Mouse (Mus musculus) cerebellum, adult 2 months (tissue): Measurements from ENCODE around the gene Ddx31. TPM values are rescaled to one million over a fixed set of nuclear protein-coding genes. Genes with fewer than 3 reads are reported as not detected.

Experiments used
- DNase-seq, 2 experiments: peaks; one replicate each; pipeline ENCODE4 v3.0.0; 2021
- H3K27ac ChIP-seq: fragments of 200-500 bp; 2 replicates; pipeline ENCODE4 v1.5.1; 2012; ENCODE audit warnings: low read length, control low read depth, inconsistent platforms; ENCODE audit not compliant: insufficient read depth
- H3K27me3 ChIP-seq: fragments of 200-500 bp; 2 replicates; pipeline ENCODE4 v1.6.1; 2012; ENCODE audit warnings: inconsistent platforms, mild to moderate bottlenecking, low read length, moderate library complexity; ENCODE audit not compliant: control insufficient read depth, insufficient read depth
- H3K4me1 ChIP-seq: fragments of 200-500 bp; 2 replicates; pipeline ENCODE4 v1.6.1; 2011; ENCODE audit warnings: low read length; ENCODE audit not compliant: control insufficient read depth, insufficient read depth
- H3K4me3 ChIP-seq: fragments of 200-500 bp; replicated peaks from 2 replicates; pipeline ENCODE3; 2011; ENCODE audit warnings: mild to moderate bottlenecking, low read depth, low read length, control low read depth; ENCODE audit not compliant: insufficient read depth
- CTCF ChIP-seq: fragments of 200-500 bp; IDR thresholded peaks from 2 replicates; pipeline ENCODE4 v1.5.1; 2011; ENCODE audit warnings: low read depth, mild to moderate bottlenecking, control low read depth, low read length, moderate library complexity, borderline replicate concordance; ENCODE audit not compliant: insufficient read depth
- POLR2A ChIP-seq: fragments of 200-500 bp; IDR thresholded peaks from 2 replicates; pipeline ENCODE4 v1.6.1; 2011; ENCODE audit warnings: low read length, control low read depth, borderline replicate concordance; ENCODE audit not compliant: insufficient read depth
- WGBS: fragments of 180-500 bp; shearing (Covaris S2); methylation state at CpG from one replicate; pipeline ENCODE4 v1.1.7; 2018; 5-methylcytosine and 5-hydroxymethylcytosine counted together
- polyA plus RNA-seq: library from polyadenylated mRNA; depleted of rRNA; stranded (reverse); fragments of >200 nt; gene quantifications from 2 replicates; pipeline ENCODE4 v1.2.3, GENCODE M21; 2012; rRNA removed

The Ddx31 gene
- polyA plus RNA-seq, result 5.8 and 6.4 TPM in 2 replicates

DNA sequence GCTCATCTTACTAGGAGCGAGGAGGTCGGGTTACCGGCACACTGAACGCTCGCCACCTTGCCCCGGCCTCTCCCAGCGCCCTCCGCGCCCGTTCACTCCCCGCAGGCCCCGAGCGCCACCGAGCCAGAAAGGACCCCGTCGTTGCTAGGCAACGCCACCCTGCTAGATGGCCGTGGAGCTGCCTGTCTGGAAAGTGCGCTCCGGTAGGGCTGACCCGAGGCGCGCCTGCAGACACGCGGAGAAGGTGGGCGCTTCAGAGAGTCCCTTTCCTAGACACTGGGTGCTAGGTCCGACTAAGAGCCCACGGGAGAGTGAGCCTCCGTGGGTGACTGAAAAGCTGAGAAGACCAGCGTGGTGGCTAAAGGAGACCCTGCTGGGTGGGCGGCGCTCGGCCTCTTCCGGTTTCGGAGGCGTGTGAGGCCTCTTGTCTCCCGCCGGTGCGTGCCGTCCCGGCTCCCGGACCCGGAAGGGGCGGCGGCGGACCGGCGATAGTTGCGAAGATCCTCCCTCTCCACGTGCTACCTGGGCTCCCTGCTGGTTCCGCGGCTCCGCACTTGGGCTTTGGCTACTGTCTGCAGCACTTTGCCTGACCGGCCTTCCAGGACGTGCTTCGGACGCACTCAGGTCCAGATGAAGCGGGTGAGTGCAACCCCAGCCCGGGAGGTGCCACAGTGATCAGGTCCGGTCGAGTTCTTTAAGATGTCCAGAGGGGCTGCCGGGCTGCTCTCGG lies at the start of gene Ddx31, which contains the start of gene Gtf3c4:
Gene Ddx31, plus strand, starts transcription at position 185 of the 730 bp plus-strand sequence.
Gene Gtf3c4, minus strand, starts transcription at position 139 of the 730 bp plus-strand sequence.
- DNase-seq, result peak; percentile 93 to 97
- H3K4me1 ChIP-seq, result peaks cover 11% of the 10 kb centered on the region; the same call in 1 of the 2 replicates
- H3K27ac ChIP-seq, result peak within 1 kb of the TSS; percentile 49
- no peaks in the 10 kb centered on the region for H3K27me3 ChIP-seq
- TF ChIP-seq POLR2A (peak; percentile 61; the same call in 1 of the 2 replicates), CTCF (no peak)
- under 1% methylated on average over 63 of the region's 63 CpGs for WGBS
- H3K4me3 ChIP-seq, result peak within 1 kb of the TSS; percentile 83

DNA sequence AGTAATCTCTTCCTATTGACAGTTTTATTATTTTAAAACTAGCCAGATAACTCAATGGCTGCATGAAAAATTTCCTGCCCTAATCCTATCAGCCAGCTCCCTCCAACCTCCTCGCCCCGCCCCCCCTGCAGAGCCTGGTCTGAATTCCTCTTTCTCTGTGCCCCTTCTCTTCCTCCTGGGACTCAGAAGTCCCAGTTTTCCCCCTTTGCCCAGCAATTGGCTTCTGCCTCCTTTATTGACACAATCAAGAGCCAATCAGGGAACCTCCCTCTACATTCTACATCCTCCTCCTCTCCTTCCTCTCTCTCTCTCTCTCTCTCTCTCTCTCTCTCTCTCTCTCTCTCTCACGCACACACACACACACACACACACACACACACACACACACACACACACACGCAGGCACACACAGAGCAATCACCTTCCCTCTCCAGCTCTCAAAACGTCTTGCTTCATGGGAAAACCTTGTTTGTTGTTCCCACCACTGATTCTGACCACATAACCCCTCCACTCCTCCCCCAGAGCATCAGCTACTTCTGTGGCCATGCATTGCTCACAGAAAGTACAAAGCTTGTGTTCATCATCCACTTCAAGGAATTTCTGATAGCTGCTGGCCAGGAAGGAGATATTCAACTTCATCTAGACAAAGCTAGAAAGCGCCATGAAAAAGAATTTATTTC lies 47.1 kb upstream of the Ddx31 start:
- 27% methylated on average over 5 of the region's 6 CpGs for WGBS

DNA sequence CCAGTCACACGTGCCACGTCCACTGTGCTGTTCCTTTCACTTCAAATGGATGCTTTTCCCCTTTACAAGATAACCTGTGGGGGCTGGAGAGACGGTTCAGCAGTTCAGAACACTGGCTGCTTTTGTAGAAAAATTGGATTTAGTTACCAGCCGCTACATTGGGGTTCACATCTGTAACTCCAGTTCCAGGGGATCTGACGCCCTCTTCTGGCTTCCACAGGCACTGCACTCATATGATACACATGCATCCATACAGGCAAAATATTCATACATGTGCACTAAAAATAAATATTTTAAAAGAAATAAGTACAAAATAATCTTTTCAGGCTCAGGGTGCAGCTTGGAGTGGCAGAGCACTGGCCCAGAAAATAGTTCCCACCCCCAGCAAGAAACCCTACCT lies 45.6 kb upstream of the Ddx31 start:
- H3K4me1 ChIP-seq, result no peaks in the 10 kb centered on the region
- no peak overlapping the region for H3K4me3 ChIP-seq
- DNase-seq, result no peak
- no peaks in the 10 kb centered on the region for H3K27me3 ChIP-seq
- TF ChIP-seq POLR2A, result no peak
- TF ChIP-seq CTCF, result no peak
- WGBS, result 85% methylated on average over 5 of the region's 5 CpGs
- H3K27ac ChIP-seq, result no peak overlapping the region

More for the DNA sequence above, 47.1 kb upstream of the Ddx31 start:
- TF ChIP-seq CTCF (no peak), POLR2A (no peak)
- H3K4me3 ChIP-seq, result peak overlapping the region; percentile 46
- no peaks in the 10 kb centered on the region for H3K4me1 ChIP-seq
- no peaks in the 10 kb centered on the region for H3K27me3 ChIP-seq
- peak; percentile 8 to 48 for DNase-seq
- H3K27ac ChIP-seq, result no peak overlapping the region

DNA sequence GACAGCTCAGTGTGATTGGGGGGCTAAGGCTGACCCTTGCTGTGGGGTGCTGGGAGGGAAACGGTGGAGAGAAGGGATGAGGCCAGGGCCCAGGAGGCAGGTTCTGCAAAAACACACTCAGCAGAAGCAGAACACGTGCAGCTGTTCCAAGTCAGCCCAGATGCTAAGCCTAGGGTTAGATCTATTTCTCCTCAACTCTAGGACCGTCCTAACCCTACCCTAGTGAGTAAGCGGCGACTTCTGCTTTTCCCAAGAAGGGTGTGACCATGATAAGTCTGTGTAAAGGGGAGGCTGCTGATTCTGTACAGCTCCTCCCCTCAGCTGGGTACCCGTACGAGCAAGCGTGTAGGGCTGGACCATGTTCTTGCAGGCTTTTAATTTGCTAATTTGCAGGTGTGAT lies 43.9 kb upstream of the Ddx31 start:
- no peak for DNase-seq
- Histone ChIP-seq H3K4me1 (no peaks in the 10 kb centered on the region), H3K4me3 (no peak overlapping the region), H3K27ac (no peak overlapping the region), H3K27me3 (no peaks in the 10 kb centered on the region)
- WGBS, result 70% methylated on average over 8 of the region's 8 CpGs
- TF ChIP-seq CTCF (no peak), POLR2A (no peak)

DNA sequence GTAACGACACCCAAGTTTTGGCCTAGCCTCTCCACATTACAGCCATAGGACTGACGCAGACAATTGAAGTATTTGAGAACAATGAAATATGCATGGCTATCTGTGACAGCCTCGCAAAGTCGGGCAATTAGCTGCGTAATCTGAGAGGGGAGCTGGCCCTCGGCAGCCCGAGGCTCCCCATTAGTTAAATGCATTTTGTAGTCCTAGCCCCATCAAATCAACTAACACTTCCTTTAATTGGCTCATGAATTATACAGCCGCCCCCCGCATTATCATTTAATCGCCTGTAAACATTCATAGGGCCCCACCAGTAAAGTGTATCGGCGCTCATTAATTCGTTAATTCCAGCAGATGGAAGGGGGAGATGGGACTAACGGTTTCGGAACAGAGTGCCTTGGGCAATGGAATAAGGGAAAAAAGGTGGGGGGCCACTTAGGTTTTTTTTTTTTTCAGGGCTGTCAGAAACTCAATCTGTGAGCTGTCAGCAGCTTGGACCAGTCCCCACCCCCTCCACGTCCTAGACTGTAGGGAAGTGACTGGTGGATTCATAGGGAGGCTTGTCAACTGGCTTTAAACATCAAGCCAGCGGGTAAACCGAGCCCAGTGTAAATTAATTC lies 42.6 kb upstream of the Ddx31 start:
- TF ChIP-seq CTCF (no peak), POLR2A (no peak)
- Histone ChIP-seq H3K27me3 (no peaks in the 10 kb centered on the region), H3K4me1 (peaks cover 3% of the 10 kb centered on the region), H3K4me3 (no peak overlapping the region), H3K27ac (no peak overlapping the region)
- no peak for DNase-seq
- WGBS, result 53% methylated on average over 18 of the region's 18 CpGs

DNA sequence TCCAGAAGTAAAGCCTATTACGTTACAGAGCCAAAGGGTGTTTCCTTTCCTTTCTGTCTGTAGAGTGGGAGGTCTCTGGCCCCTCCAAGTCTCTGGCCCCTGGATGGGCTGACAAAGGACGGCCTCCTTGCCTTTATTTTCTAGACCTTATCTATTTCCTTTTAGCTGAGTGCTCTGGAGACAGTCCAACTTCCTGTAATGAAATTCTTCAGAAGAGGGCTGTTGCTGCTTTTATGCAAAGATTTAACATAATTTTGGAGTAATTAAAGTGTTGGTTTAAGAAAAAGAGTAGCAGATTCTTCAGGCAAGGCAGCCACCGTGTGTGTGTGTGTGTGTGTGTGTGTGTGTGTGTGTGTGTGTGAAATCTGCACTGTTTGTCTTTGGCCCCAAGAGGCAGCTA lies 41.8 kb upstream of the Ddx31 start:
- Histone ChIP-seq H3K4me1 (peaks cover 11% of the 10 kb centered on the region), H3K4me3 (no peak overlapping the region), H3K27ac (no peak overlapping the region), H3K27me3 (no peaks in the 10 kb centered on the region)
- WGBS, result 52% methylated on average over 3 of the region's 3 CpGs
- TF ChIP-seq CTCF (no peak), POLR2A (no peak)
- DNase-seq, result no peak

DNA sequence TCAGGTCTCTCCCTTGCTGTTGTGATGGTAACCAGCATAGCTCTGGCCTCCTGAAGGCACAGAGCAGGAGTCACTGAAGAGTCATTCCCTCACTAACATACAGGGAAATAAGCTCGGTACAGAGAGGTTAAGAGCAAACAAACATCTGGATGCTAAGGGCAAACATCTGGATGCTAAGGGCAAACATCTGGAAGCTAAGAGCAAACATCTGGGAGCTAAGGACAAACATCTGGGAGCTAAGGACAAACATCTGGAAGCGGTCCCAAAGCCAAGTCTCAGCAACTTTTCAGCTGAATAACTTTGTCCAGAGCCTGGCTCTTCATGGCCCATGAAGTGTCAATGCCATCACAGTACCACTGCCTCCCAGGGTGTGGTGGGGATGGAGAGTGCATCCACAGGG lies 40.6 kb upstream of the Ddx31 start:
- Histone ChIP-seq H3K27me3 (no peaks in the 10 kb centered on the region), H3K27ac (no peak overlapping the region), H3K4me1 (peaks cover 14% of the 10 kb centered on the region), H3K4me3 (no peak overlapping the region)
- TF ChIP-seq CTCF, result no peak
- TF ChIP-seq POLR2A, result no peak
- DNase-seq, result no peak
- WGBS, result 84% methylated on average over 2 of the region's 2 CpGs
